ENCODE assay signal across 24 mouse cellular contexts in genomic region chr1:95493004-95493403, GRCm38 (mm10).
A peak's percentile ranks its signal among the peaks of the same experiment; 100 is the strongest.
DNase-seq lines count a peak whose midpoint lies in the region; ATAC-seq and TF ChIP-seq lines count a peak whose summit lies in the region.
"Had no signal": no experiment of that assay in that cellular context is flagged by ENCODE, and none has a peak within 500 bp of the region (broad histone marks: within the 10 kb centered on the region; RNA-seq: fewer than 3 reads in every experiment).

No protein-coding gene starts in this region.

- TF ChIP-seq CTCF in bone marrow macrophage, adult 2 months (IDR thresholded peaks at IDR 0.05; ENCODE audit: low read depth, low read length) = no peak

- H3K36me3 ChIP-seq in splenic B cell, adult 2 months (ENCODE audit: control insufficient read depth, insufficient read depth, low read length, poor library complexity, severe bottlenecking) = no peaks in the 10 kb centered on the region
- H3K36me3 ChIP-seq: forebrain, embryonic 10.5 days; heart, embryonic 12.5 days; heart, embryonic 15.5 days; hindbrain, embryonic 10.5 days; hindbrain, embryonic 13.5 days had no signal

- H3K27me3 ChIP-seq in splenic B cell, adult 2 months (ENCODE audit: control insufficient read depth, insufficient read depth, low read length, poor library complexity, severe bottlenecking) = no peaks in the 10 kb centered on the region
- H3K27me3 ChIP-seq: forebrain, embryonic 13.5 days; heart, embryonic 12.5 days; heart, embryonic 15.5 days; hindbrain, embryonic 13.5 days had no signal

- peak; percentile 72 for ATAC-seq in megakaryocyte, adult 5-6 weeks (ENCODE audit: poor library complexity, severe bottlenecking)
- ATAC-seq: forebrain, embryonic 13.5 days; forebrain, embryonic 16.5 days; hindbrain, embryonic 16.5 days had no signal

- no peaks in the 10 kb centered on the region for H3K4me1 ChIP-seq in bone marrow macrophage, adult 2 months (ENCODE audit: control insufficient read depth, insufficient read depth, low read length)
- H3K4me1 ChIP-seq: forebrain, embryonic 10.5 days; forebrain, embryonic 13.5 days; heart, embryonic 12.5 days; heart, embryonic 15.5 days; hindbrain, embryonic 10.5 days; hindbrain, embryonic 13.5 days had no signal

- TF ChIP-seq POLR2A in bone marrow macrophage, adult 2 months (IDR thresholded peaks at IDR 0.05; ENCODE audit: borderline replicate concordance, low read depth, low read length) = no peak

- no peak overlapping the region for H3K4me3 ChIP-seq in bone marrow macrophage, adult 2 months (ENCODE audit: insufficient read depth, low read length)
- H3K4me3 ChIP-seq: forebrain, embryonic 10.5 days; forebrain, embryonic 13.5 days; heart, embryonic 12.5 days; heart, embryonic 15.5 days; hindbrain, embryonic 10.5 days; hindbrain, embryonic 13.5 days had no signal

- DNase-seq in A20 (ENCODE audit: low read depth, low spot score) (peak; percentile 41), liver (no peak)
- DNase-seq in splenic B cell, adult 2 months (ENCODE audit: low read depth, low spot score) = peak; percentile 39
- no peak for DNase-seq in urinary bladder, postnatal 25 days (ENCODE audit: low spot score)
- no peak for DNase-seq in left cerebral cortex, adult 8-10 months (ENCODE audit: low spot score in 2 of 2)
- DNase-seq: adrenal gland, adult 2 months; adrenal gland, postnatal 14 days; cerebellum, adult 11-12 months; cerebellum, adult 8-10 months; cerebellum, postnatal 36 days; gastrocnemius, postnatal 10 days; heart, adult 18-20 months; heart, postnatal 10 days; heart, postnatal 36 days had no signal

- H3K27ac ChIP-seq in bone marrow macrophage, adult 2 months (ENCODE audit: insufficient read depth, low read depth, low read length) = peak overlapping the region; percentile 13; the same call in 1 of the 2 replicates
- H3K27ac ChIP-seq: forebrain, embryonic 10.5 days; forebrain, embryonic 13.5 days; heart, embryonic 15.5 days; hindbrain, embryonic 10.5 days; hindbrain, embryonic 13.5 days had no signal

Comparison
In these comparisons a context has a peak if more than half of its experiments do, and no peak if none do; other contexts are left out.
1. DNase-seq: peak in A20 (single experiment) and splenic B cell, adult 2 months (single experiment); none in urinary bladder, postnatal 25 days (single experiment), liver (single experiment) and left cerebral cortex, adult 8-10 months (0 of 2).